Mouse (Mus musculus): Measurements from ENCODE around the gene Gpr160.

DNA sequence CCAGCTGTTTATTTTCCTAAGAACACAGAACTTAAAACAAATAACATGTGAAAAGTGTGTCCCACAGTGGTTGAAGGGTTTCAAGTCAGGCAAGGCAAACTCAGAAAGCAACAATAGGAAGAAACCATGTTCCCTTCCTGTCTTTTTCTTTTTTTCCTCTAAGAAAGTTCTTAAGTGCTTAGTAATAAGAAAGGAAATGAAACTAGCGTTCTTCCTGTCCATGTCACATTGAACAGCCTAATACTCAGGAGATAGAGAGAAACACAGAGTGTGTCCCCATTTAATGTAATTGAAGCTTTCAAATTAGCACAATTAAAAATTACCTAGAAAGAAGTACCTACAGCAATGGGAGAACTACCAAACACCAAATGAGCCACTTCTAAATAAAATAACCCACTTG, 48.9 kb downstream of the Gpr160 start:
- TF ChIP-seq CTCF (IDR thresholded peaks at IDR 0.05; ENCODE audit: extremely low read depth, insufficient read depth, low read length) (no peak), POLR2A (IDR thresholded peaks at IDR 0.05; ENCODE audit: extremely low read depth, insufficient read depth, low read length) (no peak)

Data from cortical plate, adult 2 months (tissue).